Comparison of ENCODE assay signal across 32 mouse cellular contexts in genomic region chr13:15549466-15549865, GRCm38 (mm10).
DNase-seq lines count a peak whose midpoint lies in the region; ATAC-seq and TF ChIP-seq lines count a peak whose summit lies in the region.
"Had no signal": no experiment of that assay in that cellular context is flagged by ENCODE, and none has a peak within 500 bp of the region (broad histone marks: within the 10 kb centered on the region; RNA-seq: fewer than 3 reads in every experiment).

No protein-coding gene starts in this region.

- 11% methylated on average over 6 of the region's 6 CpGs for WGBS in forebrain, embryonic 14.5 days
- WGBS in limb, embryonic 13.5 days: 18% methylated on average over 6 of the region's 6 CpGs

- no peaks in the 10 kb centered on the region for H3K9me3 ChIP-seq in forebrain, embryonic 14.5 days (replicated peaks; ENCODE audit: control insufficient read depth, low read length)
- H3K9me3 ChIP-seq in limb, embryonic 13.5 days: no peaks in the 10 kb centered on the region
- H3K9me3 ChIP-seq: embryonic facial prominence, embryonic 13.5 days; heart, embryonic 10.5 days; heart, embryonic 15.5 days; kidney, embryonic 15.5 days; midbrain, embryonic 13.5 days; neural tube, embryonic 15.5 days had no signal

- no peak overlapping the region for H3K27ac ChIP-seq in forebrain, embryonic 14.5 days (ENCODE audit: low read depth, low read length)
- H3K27ac ChIP-seq in limb, embryonic 13.5 days: peak overlapping the region; percentile 33; the same call in 1 of the 2 replicates
- H3K27ac ChIP-seq: embryonic facial prominence, embryonic 13.5 days; heart, embryonic 10.5 days; heart, embryonic 15.5 days; kidney, embryonic 15.5 days; liver, embryonic 14.5 days; macrophage; midbrain, embryonic 13.5 days; neural tube, embryonic 15.5 days; stomach, postnatal 0 days had no signal

- no peak for ATAC-seq in forebrain, embryonic 14.5 days
- no peak for ATAC-seq in limb, embryonic 13.5 days (ENCODE audit: low FRiP score, low read depth)
- ATAC-seq: hindbrain, embryonic 16.5 days; midbrain, embryonic 13.5 days had no signal

- TF ChIP-seq POLR2A in brain, embryonic 14.5 days (IDR thresholded peaks at IDR 0.05; ENCODE audit: borderline replicate concordance, extremely low read depth, insufficient read depth, insufficient read length, poor library complexity, severe bottlenecking): no peak

- H3K4me1 ChIP-seq in forebrain, embryonic 14.5 days (ENCODE audit: control insufficient read depth, insufficient read depth, low read length): peaks cover 62% of the 10 kb centered on the region
- H3K4me1 ChIP-seq in limb, embryonic 13.5 days: peaks cover 94% of the 10 kb centered on the region
- H3K4me1 ChIP-seq: heart, embryonic 10.5 days; heart, embryonic 15.5 days had no signal

- H3K9ac ChIP-seq in forebrain, embryonic 14.5 days (ENCODE audit: low read length): no peak overlapping the region
- no peak overlapping the region for H3K9ac ChIP-seq in limb, embryonic 13.5 days
- H3K9ac ChIP-seq: embryonic facial prominence, embryonic 13.5 days; heart, embryonic 15.5 days; kidney, embryonic 15.5 days; liver, embryonic 14.5 days; midbrain, embryonic 13.5 days; neural tube, embryonic 15.5 days had no signal

- H3K4me3 ChIP-seq in forebrain, embryonic 14.5 days (ENCODE audit: low read depth, low read length): no peak overlapping the region
- H3K4me3 ChIP-seq in limb, embryonic 13.5 days: no peak overlapping the region
- H3K4me3 ChIP-seq: embryonic facial prominence, embryonic 13.5 days; erythroblast, embryonic 14.5 days; heart, embryonic 10.5 days; heart, embryonic 15.5 days; kidney, embryonic 15.5 days; midbrain, embryonic 13.5 days; neural tube, embryonic 15.5 days had no signal

- H3K4me2 ChIP-seq in forebrain, embryonic 14.5 days (ENCODE audit: low read length): 0 out of 2 replicates have a peak overlapping the region, but pooled peaks have one; percentile 23
- H3K4me2 ChIP-seq in limb, embryonic 13.5 days (replicated peaks): no peak overlapping the region
- H3K4me2 ChIP-seq: embryonic facial prominence, embryonic 13.5 days; heart, embryonic 15.5 days; kidney, embryonic 15.5 days; midbrain, embryonic 13.5 days had no signal

- H3K27me3 ChIP-seq in forebrain, embryonic 14.5 days (replicated peaks; ENCODE audit: control insufficient read depth, insufficient read depth, low read length): no peaks in the 10 kb centered on the region
- no peaks in the 10 kb centered on the region for H3K27me3 ChIP-seq in limb, embryonic 13.5 days
- H3K27me3 ChIP-seq: embryonic facial prominence, embryonic 13.5 days; heart, embryonic 15.5 days; kidney, embryonic 15.5 days; midbrain, embryonic 13.5 days; neural tube, embryonic 15.5 days had no signal

- H3K36me3 ChIP-seq in forebrain, embryonic 14.5 days (ENCODE audit: control insufficient read depth, insufficient read depth, low read length): no peaks in the 10 kb centered on the region
- peaks cover 10% of the 10 kb centered on the region; the same call in 1 of the 2 replicates for H3K36me3 ChIP-seq in limb, embryonic 13.5 days
- H3K36me3 ChIP-seq: heart, embryonic 10.5 days; heart, embryonic 15.5 days; midbrain, embryonic 13.5 days; neural tube, embryonic 15.5 days had no signal

- TF ChIP-seq CTCF in brain, embryonic 14.5 days (IDR thresholded peaks at IDR 0.05; ENCODE audit: borderline replicate concordance, extremely low read depth, insufficient read depth, insufficient read length): no peak

- DNase-seq in embryo, embryonic 10.5 days (ENCODE audit: low spot score): peak; percentile 49
- DNase-seq in embryo, embryonic 11 days: no peak
- DNase-seq in brain, embryonic 14.5 days (ENCODE audit: low read depth): peak; percentile 67
- DNase-seq in forebrain, embryonic 14.5 days (ENCODE audit: low spot score): no peak
- no peak for DNase-seq in ovary, postnatal 14 days (ENCODE audit: low spot score)
- DNase-seq in gastrocnemius, postnatal 10 days: no peak
- DNase-seq: adrenal gland, postnatal 25 days; cerebellum, adult 18-20 months; cerebellum, postnatal 14 days; gastrocnemius, postnatal 25 days; heart, adult 11 months; kidney, adult 18-20 months; kidney, postnatal 4 days; layer of hippocampus, adult 9-11 months; liver; lung, adult 2 months; lung, postnatal 10 days; right cerebral cortex, postnatal 4 days; thymus, adult 18-20 months; thymus, postnatal 25 days had no signal

Comparison
In these comparisons a context has a peak if more than half of its experiments do, and no peak if none do; other contexts are left out.
1. DNase-seq: peak in embryo, embryonic 10.5 days (single experiment) and brain, embryonic 14.5 days (single experiment); none in embryo, embryonic 11 days (single experiment), forebrain, embryonic 14.5 days (single experiment), ovary, postnatal 14 days (single experiment) and gastrocnemius, postnatal 10 days (single experiment).